Mouse (Mus musculus) olfactory bulb, adult 2 months (tissue): Measurements from ENCODE around the gene Bahd1.

Experiments
- CTCF ChIP-seq: fragments of 200-500 bp; IDR thresholded peaks from 2 replicates; pipeline ENCODE4 v1.5.1; 2012; ENCODE audit warnings: low read depth, mild to moderate bottlenecking, low read length, moderate library complexity; ENCODE audit not compliant: insufficient read depth
- POLR2A ChIP-seq: fragments of 200-500 bp; IDR thresholded peaks from 2 replicates; pipeline ENCODE4 v1.6.1; 2012; ENCODE audit warnings: mild to moderate bottlenecking, low read depth, low read length, moderate library complexity; ENCODE audit not compliant: insufficient read depth

DNA sequence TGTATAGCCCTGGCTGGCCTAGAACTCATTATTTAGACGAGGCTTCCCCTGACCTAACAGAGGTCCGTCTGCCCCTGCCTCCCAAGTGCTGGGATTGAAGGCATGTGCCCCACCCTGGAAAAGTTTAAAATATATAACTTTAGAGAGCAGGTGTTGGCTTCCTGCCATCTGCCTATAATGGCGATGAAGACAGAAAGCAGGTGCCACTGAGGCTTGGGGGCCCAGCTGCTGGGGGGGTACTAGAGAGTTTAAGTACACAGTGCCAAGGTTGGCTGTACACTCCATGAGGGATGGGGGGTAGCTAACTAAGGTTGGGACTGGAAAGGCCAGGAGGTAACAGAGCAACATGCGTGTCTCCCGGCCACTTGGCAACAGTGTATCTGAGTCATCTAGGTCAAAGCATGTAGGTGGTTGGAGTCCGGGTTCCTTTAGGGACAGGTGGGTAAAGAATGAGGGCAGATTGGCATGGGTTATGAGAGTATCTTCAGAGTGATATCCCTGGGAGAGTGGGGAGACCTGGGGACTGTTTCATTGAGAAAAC lies 26.2 kb upstream of the Bahd1 start:
- no peak for TF ChIP-seq POLR2A
- no peak for TF ChIP-seq CTCF
